Mouse (Mus musculus): ENCODE data around the gene Gfy. TPM values are rescaled to one million over a fixed set of nuclear protein-coding genes. Genes with fewer than 3 reads are reported as not detected.
"Not testable (repeated sequence)": the region's sequence is repeated elsewhere in the genome, so short reads cannot be mapped to it uniquely, and the experiment has no call there.

The Gfy gene
- polyA plus RNA-seq, 1 experiment from 2014 or later: not detected

- peak; percentile 47 for DNase-seq (ENCODE audit: low spot score)
- Histone ChIP-seq H3K4me3 (peak overlapping the region; percentile 29), H3K36me3 (peaks cover 3% of the 10 kb centered on the region; the same call in 1 of the 2 replicates), H3K27ac (no peak overlapping the region), H3K9me3 (replicated peaks) (peaks cover 12% of the 10 kb centered on the region), H3K4me1 (peaks cover 17% of the 10 kb centered on the region), H3K27me3 (ENCODE audit: low read depth, poor library complexity, severe bottlenecking) (peaks cover 98% of the 10 kb centered on the region)
- 6% methylated on average over 28 of the region's 29 CpGs for WGBS
Observed at GRCm38 (mm10) chr7:45174567-45175280, 4.6 kb downstream of the Gfy start.

DNA sequence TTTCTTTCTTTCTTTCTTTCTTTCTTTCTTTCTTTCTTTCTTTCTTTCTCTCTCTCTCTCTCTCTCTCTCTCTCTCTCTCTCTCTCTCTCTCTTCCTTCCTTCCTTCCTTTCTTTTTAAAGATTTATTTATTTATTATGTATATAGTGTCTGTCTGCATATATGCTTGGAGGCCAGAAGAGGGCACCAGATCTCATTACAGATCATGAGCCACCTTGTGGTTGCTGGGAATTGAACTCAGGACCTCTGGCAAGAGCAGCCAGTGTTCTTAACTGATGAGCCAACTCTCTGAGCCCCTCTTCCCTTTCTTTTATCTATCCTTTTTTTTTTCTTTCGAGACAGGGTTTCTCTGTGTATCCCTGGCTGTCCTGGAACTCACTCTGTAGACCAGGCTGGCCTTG lies 5.6 kb downstream of the Gfy start:
- not testable (repeated sequence) for H3K27ac ChIP-seq; H3K36me3 ChIP-seq; H3K4me3 ChIP-seq; DNase-seq (ENCODE audit: low spot score)
- peaks cover 21% of the 10 kb centered on the region for H3K9me3 ChIP-seq (replicated peaks)
- H3K4me1 ChIP-seq: peaks cover 17% of the 10 kb centered on the region
- 60% methylated on average over 1 of the region's 1 CpGs for WGBS
- H3K27me3 ChIP-seq (ENCODE audit: low read depth, poor library complexity, severe bottlenecking): peaks cover 98% of the 10 kb centered on the region

DNA sequence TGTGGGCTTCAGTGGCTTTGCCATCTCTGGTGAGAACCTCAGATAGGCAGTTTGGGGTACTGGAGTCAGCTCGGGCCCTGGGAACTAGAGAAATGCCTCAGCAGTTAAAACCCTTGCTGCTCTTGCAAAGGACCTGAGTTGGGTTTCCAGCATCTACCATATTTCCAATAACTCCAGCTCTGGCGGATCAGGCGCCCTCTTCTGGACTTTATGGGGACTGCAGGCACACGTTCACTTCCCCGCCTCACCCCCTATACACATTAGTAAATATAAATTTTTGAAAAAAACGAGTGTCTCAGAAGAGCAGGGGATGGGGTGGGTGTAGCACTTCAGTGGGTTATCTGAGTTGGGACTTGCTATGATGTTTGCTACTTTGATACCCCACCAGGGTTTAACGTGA lies 6.4 kb downstream of the Gfy start:
- Histone ChIP-seq H3K9me3 (replicated peaks) (peaks cover 23% of the 10 kb centered on the region), H3K27ac (no peak overlapping the region), H3K27me3 (ENCODE audit: low read depth, poor library complexity, severe bottlenecking) (peaks cover 98% of the 10 kb centered on the region), H3K4me1 (peaks cover 18% of the 10 kb centered on the region), H3K36me3 (peaks cover 7% of the 10 kb centered on the region; the same call in 1 of the 2 replicates), H3K4me3 (no peak overlapping the region)
- WGBS: 55% methylated on average over 7 of the region's 7 CpGs
- DNase-seq (ENCODE audit: low spot score): no peak

DNA sequence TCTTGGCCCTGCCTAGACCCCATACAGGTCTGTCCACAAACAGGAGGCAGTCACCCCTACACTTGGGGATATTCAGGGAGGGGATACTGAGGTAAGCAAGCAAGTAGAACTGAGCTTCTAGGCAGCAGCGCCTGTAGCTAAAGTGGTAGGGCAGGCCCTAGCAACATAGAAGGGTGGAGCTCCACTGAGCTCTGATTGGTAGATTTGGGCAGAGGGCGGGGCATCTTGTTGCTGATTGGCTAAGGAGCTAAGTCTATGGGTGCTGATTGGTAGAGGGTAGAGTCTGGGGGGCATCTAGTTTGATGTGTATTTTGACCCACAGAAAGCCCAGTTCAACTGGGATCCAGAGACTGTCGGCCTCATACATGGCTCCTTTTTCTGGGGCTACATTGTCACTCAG lies 9.9 kb downstream of the Gfy start:
- Histone ChIP-seq H3K9me3 (replicated peaks) (peaks cover 23% of the 10 kb centered on the region), H3K36me3 (peaks cover 7% of the 10 kb centered on the region; the same call in 1 of the 2 replicates), H3K4me1 (peaks cover 4% of the 10 kb centered on the region), H3K27ac (no peak overlapping the region), H3K4me3 (no peak overlapping the region), H3K27me3 (ENCODE audit: low read depth, poor library complexity, severe bottlenecking) (peaks cover 98% of the 10 kb centered on the region)
- 91% methylated on average over 3 of the region's 3 CpGs for WGBS
- DNase-seq (ENCODE audit: low spot score): no peak

- Histone ChIP-seq H3K4me3 (0 out of 2 replicates have a peak overlapping the region, but pooled peaks have one; percentile 11), H3K4me1 (peaks cover 11% of the 10 kb centered on the region), H3K9me3 (replicated peaks) (peaks cover 23% of the 10 kb centered on the region), H3K27me3 (ENCODE audit: low read depth, poor library complexity, severe bottlenecking) (peaks cover 98% of the 10 kb centered on the region), H3K36me3 (peaks cover 7% of the 10 kb centered on the region; the same call in 1 of the 2 replicates), H3K27ac (no peak overlapping the region)
- WGBS: 7% methylated on average over 24 of the region's 24 CpGs
- no peak for DNase-seq (ENCODE audit: low spot score)
Observed at GRCm38 (mm10) chr7:45168656-45169055, 10.7 kb downstream of the Gfy start.

GRCm38 (mm10) chr7:45167761-45168445 lies 11.5 kb downstream of the Gfy start:
- DNase-seq (ENCODE audit: low spot score): no peak
- WGBS: 3% methylated on average over 19 of the region's 19 CpGs

GRCm38 (mm10) chr7:45166950-45167401 lies 12.4 kb downstream of the Gfy start:
- Histone ChIP-seq H3K4me3 (no peak overlapping the region), H3K27me3 (ENCODE audit: low read depth, poor library complexity, severe bottlenecking) (peaks cover 98% of the 10 kb centered on the region), H3K27ac (no peak overlapping the region), H3K36me3 (peaks cover 7% of the 10 kb centered on the region; the same call in 1 of the 2 replicates), H3K4me1 (peaks cover 21% of the 10 kb centered on the region), H3K9me3 (replicated peaks) (peaks cover 23% of the 10 kb centered on the region)
- DNase-seq (ENCODE audit: low spot score): no peak
- WGBS: 26% methylated on average over 10 of the region's 10 CpGs

More at GRCm38 (mm10) chr7:45167761-45168445, 11.5 kb downstream of the Gfy start:
- H3K27me3 ChIP-seq (ENCODE audit: low read depth, poor library complexity, severe bottlenecking): peaks cover 100% of the 10 kb centered on the region
- H3K4me1 ChIP-seq: peaks cover 13% of the 10 kb centered on the region
- H3K36me3 ChIP-seq: peaks cover 7% of the 10 kb centered on the region; the same call in 1 of the 2 replicates
- H3K4me3 ChIP-seq: no peak overlapping the region
- no peak overlapping the region for H3K27ac ChIP-seq
- peaks cover 23% of the 10 kb centered on the region for H3K9me3 ChIP-seq (replicated peaks)

DNA sequence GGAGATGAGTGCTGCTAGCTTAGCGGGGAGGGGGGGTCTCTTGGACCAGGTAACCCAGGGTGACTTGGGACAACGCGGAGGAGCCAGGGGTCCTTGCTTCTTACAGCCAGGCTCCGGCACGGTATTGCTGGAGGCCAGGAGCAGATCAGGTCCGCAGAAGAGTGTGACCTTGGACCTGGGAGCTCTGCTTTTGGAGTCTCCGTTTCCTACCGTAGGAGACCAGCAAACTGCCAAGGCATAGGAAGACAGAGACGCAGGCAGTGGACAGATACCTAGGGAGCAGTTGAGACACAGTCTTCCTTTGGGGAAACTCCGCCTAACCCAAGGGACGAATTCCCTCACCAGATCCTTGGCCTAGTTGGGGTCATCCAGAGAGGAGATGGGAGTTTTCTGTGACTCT lies 13.7 kb downstream of the Gfy start:
- Histone ChIP-seq H3K36me3 (peaks cover 12% of the 10 kb centered on the region), H3K27ac (no peak overlapping the region), H3K4me3 (no peak overlapping the region), H3K27me3 (ENCODE audit: low read depth, poor library complexity, severe bottlenecking) (peaks cover 86% of the 10 kb centered on the region), H3K4me1 (peaks cover 27% of the 10 kb centered on the region), H3K9me3 (replicated peaks) (peaks cover 21% of the 10 kb centered on the region)
- WGBS: 48% methylated on average over 11 of the region's 11 CpGs
- DNase-seq (ENCODE audit: low spot score): no peak

GRCm38 (mm10) chr7:45164833-45165232 lies 14.5 kb downstream of the Gfy start:
- H3K36me3 ChIP-seq: peaks cover 18% of the 10 kb centered on the region
- H3K27ac ChIP-seq: no peak overlapping the region
- peaks cover 12% of the 10 kb centered on the region for H3K9me3 ChIP-seq (replicated peaks)
- no peak for DNase-seq (ENCODE audit: low spot score)
- H3K4me3 ChIP-seq: no peak overlapping the region
- WGBS: 58% methylated on average over 5 of the region's 5 CpGs
- H3K27me3 ChIP-seq (ENCODE audit: low read depth, poor library complexity, severe bottlenecking): peaks cover 77% of the 10 kb centered on the region
- H3K4me1 ChIP-seq: peaks cover 27% of the 10 kb centered on the region

DNA sequence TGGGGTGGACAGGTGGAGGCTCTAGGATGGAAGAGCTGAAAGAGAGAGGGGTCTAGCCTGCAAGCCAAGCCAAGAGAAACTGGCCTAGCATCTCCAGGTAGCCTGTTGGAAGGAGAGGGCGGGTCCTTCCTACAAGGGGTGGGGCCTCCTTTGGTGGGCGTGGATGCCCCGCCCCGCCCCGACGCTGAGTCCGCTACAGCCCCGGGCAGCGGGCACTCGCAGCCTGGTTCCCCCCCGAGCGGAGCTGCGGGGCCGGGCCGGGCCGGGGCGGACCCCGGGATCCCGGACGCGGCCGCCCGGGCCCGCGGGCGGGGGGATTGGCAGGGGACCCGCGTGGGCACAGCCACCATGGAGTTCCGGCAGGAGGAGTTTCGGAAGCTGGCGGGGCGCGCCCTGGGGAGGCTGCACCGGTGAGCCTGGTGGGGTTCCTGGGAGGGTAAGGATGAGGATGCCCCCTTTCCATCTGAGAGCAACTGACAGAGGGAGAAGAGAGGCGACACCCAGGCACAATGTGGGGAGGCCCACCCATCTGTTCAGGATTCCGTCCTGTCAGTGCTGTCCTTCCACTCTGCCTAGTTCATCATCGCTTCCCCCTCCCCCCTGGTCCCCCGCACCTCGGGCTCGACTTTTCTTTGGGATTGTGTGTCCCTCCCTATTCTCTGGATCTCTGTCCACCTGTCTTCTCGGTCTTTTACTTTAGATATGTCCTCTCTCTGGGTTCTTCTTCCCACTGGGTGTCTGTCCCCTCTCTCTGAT lies 15.5 kb downstream of the Gfy start, which contains the start of gene Slc17a7:
Gene Slc17a7 (plus strand): TSS at position 215 of the 756 bp plus-strand sequence.
- peak; percentile 65 for DNase-seq (ENCODE audit: low spot score)

DNA sequence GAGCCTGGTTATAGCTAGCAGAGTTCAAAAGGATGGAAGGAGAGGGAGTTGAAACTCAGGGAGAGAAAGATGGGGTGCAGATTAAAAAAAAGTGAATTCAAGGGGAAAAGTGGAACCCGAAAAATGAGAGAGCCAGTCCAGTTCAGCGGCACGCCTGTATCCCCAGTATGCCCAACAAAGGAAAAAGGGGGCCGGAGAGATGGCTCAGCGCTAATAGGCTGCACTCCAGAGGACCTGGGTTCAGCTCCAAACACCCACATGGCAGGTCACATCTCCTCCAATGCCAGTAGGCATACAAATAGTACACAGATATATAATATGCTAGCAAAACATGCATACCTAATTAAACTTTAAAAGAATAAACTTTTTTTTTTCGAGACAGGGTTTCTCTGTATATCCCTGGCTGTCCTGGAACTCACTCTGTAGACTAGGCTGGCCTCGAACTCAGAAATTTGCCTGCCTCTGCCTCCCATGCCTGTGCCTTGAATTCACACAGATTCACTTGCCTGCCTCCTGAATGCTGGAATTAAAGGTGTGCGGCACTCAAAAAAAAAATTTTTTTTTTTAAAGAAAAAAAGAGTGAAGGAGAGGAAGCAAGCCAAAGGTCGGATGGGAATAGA lies 16.3 kb downstream of the Gfy start:
- 74% methylated on average over 9 of the region's 9 CpGs for WGBS
- Histone ChIP-seq H3K4me3 (peak overlapping the region; percentile 54; the same call in 1 of the 2 replicates), H3K4me1 (peaks cover 27% of the 10 kb centered on the region), H3K9me3 (replicated peaks) (no peaks in the 10 kb centered on the region), H3K36me3 (peaks cover 31% of the 10 kb centered on the region), H3K27me3 (ENCODE audit: low read depth, poor library complexity, severe bottlenecking) (peaks cover 60% of the 10 kb centered on the region), H3K27ac (no peak overlapping the region)
- no peak for DNase-seq (ENCODE audit: low spot score)

More for the DNA sequence above, 15.5 kb downstream of the Gfy start, which contains the start of gene Slc17a7:
- Histone ChIP-seq H3K27me3 (ENCODE audit: low read depth, poor library complexity, severe bottlenecking) (peaks cover 68% of the 10 kb centered on the region), H3K27ac (no peak within 1 kb of the TSS), H3K36me3 (peaks cover 23% of the 10 kb centered on the region), H3K9me3 (replicated peaks) (0 out of 2 replicates have a peak, but pooled peaks cover 3% of the 10 kb centered on the region), H3K4me3 (peak within 1 kb of the TSS; percentile 54), H3K4me1 (peaks cover 27% of the 10 kb centered on the region)
- WGBS: 1% methylated on average over 41 of the region's 41 CpGs

- peaks cover 54% of the 10 kb centered on the region for H3K27me3 ChIP-seq (ENCODE audit: low read depth, poor library complexity, severe bottlenecking)
- WGBS: 28% methylated on average over 6 of the region's 6 CpGs
Observed at GRCm38 (mm10) chr7:45162551-45162950, 16.8 kb downstream of the Gfy start.

More at GRCm38 (mm10) chr7:45162551-45162950, 16.8 kb downstream of the Gfy start:
- Histone ChIP-seq H3K4me3 (peak overlapping the region; percentile 49), H3K27ac (no peak overlapping the region), H3K9me3 (replicated peaks) (no peaks in the 10 kb centered on the region), H3K4me1 (peaks cover 23% of the 10 kb centered on the region), H3K36me3 (peaks cover 36% of the 10 kb centered on the region)
- no peak for DNase-seq (ENCODE audit: low spot score)
